Mouse (Mus musculus): ENCODE results near the gene Gm5136. TPM values are rescaled to one million over a fixed set of nuclear protein-coding genes. Genes with fewer than 3 reads are reported as not detected.

Gm5136 gene
- polyA plus RNA-seq (2015; fragmentation: Nextera tagmentation; extraction: Ambion mirVana), result not detected in 2 replicates

GRCm38 (mm10) chr10:108699946-108700345 is at the start of gene Gm5136:
Gene Gm5136, minus strand, starts transcription at chr10:108700160.

All from urinary bladder, postnatal 0 days (tissue).